Mouse (Mus musculus) kidney, postnatal 0 days (tissue): ENCODE data around the gene Xxylt1. TPM values are rescaled to one million over a fixed set of nuclear protein-coding genes. Genes with fewer than 3 reads are reported as not detected.

Experiments
- ATAC-seq: fragments of 200-750 bp; cut with Nextera tagmentation; replicated peaks from 2 replicates; pipeline ENCODE4 v1.8.0; 2017; ENCODE audit warnings: low read depth, moderate number of reproducible peaks, moderate TSS enrichment, moderate library complexity; ENCODE audit not compliant: low FRiP score
- DNase-seq: peaks from one replicate; pipeline ENCODE4 v3.0.0-alpha.2; 2016; ENCODE audit warnings: low spot score
- H3K27ac ChIP-seq: fragments of 300-500 bp; sonication (generic); 2 replicates; pipeline ENCODE4 v1.5.1; 2014; ENCODE audit warnings: mild to moderate bottlenecking
- H3K27me3 ChIP-seq: fragments of 300-500 bp; sonication (generic); 2 replicates; pipeline ENCODE4 v1.6.1; 2014; ENCODE audit warnings: low read length, mixed read lengths; ENCODE audit not compliant: insufficient read depth
- H3K36me3 ChIP-seq: fragments of 300-500 bp; sonication (generic); 2 replicates; pipeline ENCODE4 v1.6.1; 2014; ENCODE audit warnings: low read length, mixed read lengths; ENCODE audit not compliant: insufficient read depth
- H3K4me1 ChIP-seq: fragments of 300-500 bp; sonication (generic); replicated peaks from 2 replicates; pipeline ENCODE4 v1.6.1; 2014; ENCODE audit warnings: antibody characterized with exemption, low read length, mixed read lengths; ENCODE audit not compliant: insufficient read depth
- H3K4me2 ChIP-seq: fragments of 300-500 bp; sonication (generic); 2 replicates; pipeline ENCODE4 v1.6.1; 2014; ENCODE audit warnings: mild to moderate bottlenecking, low read length, moderate library complexity, mixed read lengths
- H3K4me3 ChIP-seq: fragments of 300-500 bp; sonication (generic); replicated peaks from 2 replicates; pipeline ENCODE4 v1.5.1; 2014; ENCODE audit warnings: low read depth, low read length
- H3K9ac ChIP-seq: fragments of 300-500 bp; sonication (generic); 2 replicates; pipeline ENCODE4 v1.6.1; 2014; ENCODE audit warnings: low read depth, low read length
- H3K9me3 ChIP-seq: fragments of 300-500 bp; sonication (generic); replicated peaks from 2 replicates; pipeline ENCODE4 v1.6.1; 2016; ENCODE audit warnings: low read length, inconsistent platforms, mixed read lengths
- CTCF ChIP-seq: IDR thresholded peaks from 2 replicates; pipeline ENCODE4 v1.5.1; 2016; ENCODE audit warnings: antibody characterized with exemption, low read depth, mild to moderate bottlenecking, moderate library complexity
- WGBS: fragments of 180-500 bp; shearing (Covaris S2); extraction: QIAGEN DNeasy Blood & Tissue Kit; methylation state at CpG from one replicate; pipeline ENCODE4 v1.1.7; 2014; 5-methylcytosine and 5-hydroxymethylcytosine counted together
- polyA plus RNA-seq: library from polyadenylated mRNA; unstranded; fragments of >200 nt; fragmentation: Nextera tagmentation; extraction: Ambion mirVana; gene quantifications from 2 replicates; pipeline ENCODE4 v1.2.1, GENCODE M21; 2015

The Xxylt1 gene
- polyA plus RNA-seq, 1 experiment from 2014 or later, result 20.0 TPM

DNA sequence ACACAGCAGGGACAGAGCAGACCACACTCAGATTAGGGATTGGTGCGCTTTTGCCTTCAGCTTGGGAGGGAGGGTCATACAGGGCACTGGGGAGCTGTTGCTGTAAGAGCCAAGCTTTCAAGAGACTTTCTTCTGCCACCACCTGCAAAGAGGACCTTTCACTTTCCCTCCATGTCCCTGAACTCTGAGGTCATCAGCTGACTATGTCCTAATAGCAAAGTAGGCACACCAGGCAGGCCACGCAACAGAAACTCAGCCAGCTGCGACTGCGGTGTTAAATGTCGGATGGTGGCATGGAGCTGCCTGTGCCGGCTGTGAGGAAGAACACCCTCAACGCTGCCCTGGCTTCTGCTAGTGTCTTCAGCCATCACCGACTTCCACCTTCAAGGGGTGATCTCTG lies 120.1 kb downstream of the Xxylt1 start:
- Histone ChIP-seq H3K4me2 (no peak overlapping the region), H3K27ac (no peak overlapping the region), H3K36me3 (no peaks in the 10 kb centered on the region), H3K4me1 (peaks cover 3% of the 10 kb centered on the region; the same call in 1 of the 2 replicates), H3K9ac (no peak overlapping the region), H3K27me3 (no peaks in the 10 kb centered on the region), H3K9me3 (no peaks in the 10 kb centered on the region), H3K4me3 (no peak overlapping the region)
- ATAC-seq (no peak), DNase-seq (no peak)
- no peak for TF ChIP-seq CTCF
- WGBS, result 64% methylated on average over 8 of the region's 8 CpGs

DNA sequence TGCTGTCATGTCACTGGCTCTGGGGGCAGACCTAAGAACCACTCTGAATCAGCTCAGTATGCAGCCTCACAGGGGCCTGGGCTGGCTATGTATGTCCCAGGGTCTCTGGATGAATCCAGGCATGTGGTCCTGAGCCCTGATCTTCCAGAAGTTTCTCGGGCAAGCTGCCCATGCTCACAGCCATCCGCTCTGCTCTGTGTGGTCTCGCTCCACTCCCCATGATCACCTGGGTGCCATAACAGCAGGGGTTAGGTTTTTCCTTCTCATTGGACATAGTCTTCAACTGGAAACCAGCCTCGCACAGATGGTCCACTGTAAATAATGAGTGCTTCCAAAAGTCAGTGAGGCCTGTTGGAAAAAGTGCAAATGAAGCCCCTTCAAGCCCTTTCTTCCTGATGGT lies 121.0 kb downstream of the Xxylt1 start:
- no peaks in the 10 kb centered on the region for H3K36me3 ChIP-seq
- 83% methylated on average over 4 of the region's 4 CpGs for WGBS
- H3K4me2 ChIP-seq, result no peak overlapping the region
- no peak for TF ChIP-seq CTCF
- H3K27ac ChIP-seq, result no peak overlapping the region
- DNase-seq (no peak), ATAC-seq (no peak)
- no peak overlapping the region for H3K9ac ChIP-seq
- H3K4me3 ChIP-seq, result no peak overlapping the region
- H3K9me3 ChIP-seq, result no peaks in the 10 kb centered on the region
- H3K4me1 ChIP-seq, result peaks cover 3% of the 10 kb centered on the region; the same call in 1 of the 2 replicates
- no peaks in the 10 kb centered on the region for H3K27me3 ChIP-seq

DNA sequence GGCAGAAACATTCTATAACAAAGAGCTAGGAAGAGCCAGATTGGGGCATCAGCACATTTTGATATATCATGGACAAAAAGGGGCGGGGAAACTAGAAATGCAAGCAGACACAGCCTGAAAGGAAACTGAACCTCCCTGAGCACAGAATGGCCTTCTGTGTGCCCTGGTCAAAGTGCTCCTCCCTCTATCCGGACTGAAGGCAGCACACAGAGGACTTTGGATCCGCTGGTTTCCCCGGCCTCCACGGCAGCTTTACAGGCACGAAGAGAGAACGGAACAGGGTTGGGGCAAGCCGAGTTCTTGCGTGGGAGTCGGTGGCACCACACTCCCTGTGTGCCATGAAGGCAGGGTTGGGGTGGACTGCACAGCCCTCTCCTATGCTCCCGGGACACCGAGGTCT lies 121.5 kb downstream of the Xxylt1 start:
- Histone ChIP-seq H3K27ac (no peak overlapping the region), H3K36me3 (no peaks in the 10 kb centered on the region), H3K9me3 (no peaks in the 10 kb centered on the region), H3K27me3 (no peaks in the 10 kb centered on the region), H3K4me2 (no peak overlapping the region), H3K9ac (no peak overlapping the region), H3K4me1 (peaks cover 3% of the 10 kb centered on the region; the same call in 1 of the 2 replicates), H3K4me3 (no peak overlapping the region)
- ATAC-seq, result peak; percentile 52
- WGBS, result 67% methylated on average over 12 of the region's 12 CpGs
- TF ChIP-seq CTCF, result no peak
- no peak for DNase-seq

DNA sequence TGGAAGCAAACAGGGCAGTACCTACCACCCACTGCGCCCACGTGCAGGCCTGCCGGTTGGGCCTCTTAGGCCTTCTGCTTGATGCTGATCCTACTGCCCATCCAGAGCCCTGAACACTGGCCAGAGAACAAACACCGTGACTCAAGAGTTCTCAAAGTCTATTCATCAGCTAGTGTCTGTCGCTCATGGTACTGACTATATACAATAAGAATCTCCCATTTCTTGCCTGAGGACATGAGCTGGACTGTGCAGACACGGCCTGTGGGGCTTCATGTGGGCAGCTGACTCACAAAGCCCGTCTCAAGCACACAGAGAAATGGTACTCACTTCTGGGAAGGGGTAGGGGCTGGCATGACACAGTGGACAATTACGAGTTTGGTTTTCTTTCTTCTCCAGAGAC lies 125.1 kb downstream of the Xxylt1 start:
- no peak overlapping the region for H3K4me3 ChIP-seq
- no peak overlapping the region for H3K4me2 ChIP-seq
- no peak for TF ChIP-seq CTCF
- H3K9ac ChIP-seq, result no peak overlapping the region
- DNase-seq (no peak), ATAC-seq (no peak)
- no peaks in the 10 kb centered on the region for H3K9me3 ChIP-seq
- no peaks in the 10 kb centered on the region for H3K27me3 ChIP-seq
- no peaks in the 10 kb centered on the region for H3K36me3 ChIP-seq
- peaks cover 3% of the 10 kb centered on the region; the same call in 1 of the 2 replicates for H3K4me1 ChIP-seq
- WGBS, result 90% methylated on average over 8 of the region's 8 CpGs
- H3K27ac ChIP-seq, result no peak overlapping the region

DNA sequence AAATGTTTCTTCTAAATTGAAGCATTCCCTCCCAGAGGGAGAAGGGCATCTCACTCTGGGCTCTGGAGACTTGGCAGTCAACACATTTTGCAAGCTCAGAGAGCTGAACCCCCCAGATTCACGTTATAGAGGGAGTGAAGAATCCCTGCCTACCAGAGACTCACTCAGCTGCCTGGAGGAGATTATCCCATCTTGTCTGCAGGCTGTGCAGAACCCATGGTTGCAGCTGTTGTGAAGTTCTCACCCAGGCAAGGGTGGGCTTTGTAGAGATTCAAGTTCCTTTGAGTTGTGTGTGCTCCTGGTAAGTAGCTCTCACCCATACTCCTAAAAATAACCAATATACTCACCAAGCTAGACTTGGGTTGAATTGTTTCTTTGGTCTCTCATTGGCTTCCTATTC lies 132.6 kb downstream of the Xxylt1 start:
- H3K27me3 ChIP-seq, result no peaks in the 10 kb centered on the region
- H3K9me3 ChIP-seq, result no peaks in the 10 kb centered on the region
- H3K9ac ChIP-seq, result no peak overlapping the region
- DNase-seq (no peak), ATAC-seq (no peak)
- H3K36me3 ChIP-seq, result no peaks in the 10 kb centered on the region
- no peak overlapping the region for H3K4me3 ChIP-seq
- no peak for TF ChIP-seq CTCF
- no peak overlapping the region for H3K4me2 ChIP-seq
- 62% methylated on average over 1 of the region's 1 CpGs for WGBS
- no peak overlapping the region for H3K27ac ChIP-seq
- H3K4me1 ChIP-seq, result no peaks in the 10 kb centered on the region

DNA sequence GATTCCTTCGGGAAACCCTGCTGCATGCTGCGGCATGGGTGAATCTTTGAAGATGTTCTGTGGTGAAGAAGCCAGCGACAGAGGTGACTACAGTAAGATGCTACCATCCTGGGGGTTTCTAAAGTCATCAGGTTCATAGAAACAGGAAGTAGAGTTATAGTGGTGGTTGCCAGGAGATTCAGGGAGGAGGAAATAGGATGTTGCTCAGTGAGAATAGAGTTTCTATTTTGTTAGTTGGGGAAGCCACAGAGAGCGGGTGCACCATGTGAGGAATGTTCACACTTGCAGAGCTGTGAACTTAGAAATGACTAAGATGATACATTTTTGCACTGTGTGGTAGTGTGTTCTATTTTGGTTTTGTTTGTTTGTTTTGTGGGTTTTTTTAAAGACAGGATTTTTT lies 133.0 kb downstream of the Xxylt1 start:
- WGBS, result 91% methylated on average over 4 of the region's 4 CpGs
- H3K36me3 ChIP-seq, result no peaks in the 10 kb centered on the region
- TF ChIP-seq CTCF, result no peak
- H3K27ac ChIP-seq, result no peak overlapping the region
- H3K4me3 ChIP-seq, result no peak overlapping the region
- H3K9ac ChIP-seq, result no peak overlapping the region
- ATAC-seq, result no peak
- H3K9me3 ChIP-seq, result no peaks in the 10 kb centered on the region
- H3K4me2 ChIP-seq, result no peak overlapping the region
- no peak for DNase-seq
- no peaks in the 10 kb centered on the region for H3K27me3 ChIP-seq
- no peaks in the 10 kb centered on the region for H3K4me1 ChIP-seq

DNA sequence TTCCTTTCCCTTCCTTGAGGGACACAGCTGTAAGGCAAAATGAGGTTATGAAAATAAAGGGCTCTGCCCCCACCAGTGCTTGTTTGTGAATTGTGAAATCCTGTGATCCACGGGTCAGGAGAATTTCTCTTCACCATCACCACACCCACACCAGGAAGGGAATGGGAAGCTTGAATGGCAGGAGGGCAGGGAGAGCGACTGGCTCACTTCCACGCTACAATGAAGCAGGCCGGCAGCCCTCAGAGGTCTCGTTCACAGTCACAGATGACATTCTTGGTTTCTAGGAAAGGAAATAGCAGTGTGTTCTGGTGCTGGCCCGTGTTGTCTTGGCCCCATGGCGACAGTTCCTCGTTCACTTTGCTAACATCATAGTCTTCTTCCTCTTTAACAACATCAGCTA lies 136.3 kb downstream of the Xxylt1 start:
- no peak overlapping the region for H3K4me3 ChIP-seq
- no peaks in the 10 kb centered on the region for H3K36me3 ChIP-seq
- ATAC-seq, result no peak
- no peaks in the 10 kb centered on the region for H3K27me3 ChIP-seq
- H3K4me2 ChIP-seq, result no peak overlapping the region
- no peak overlapping the region for H3K27ac ChIP-seq
- H3K9ac ChIP-seq, result no peak overlapping the region
- WGBS, result 50% methylated on average over 8 of the region's 8 CpGs
- no peaks in the 10 kb centered on the region for H3K4me1 ChIP-seq
- DNase-seq, result peak; percentile 61
- no peak for TF ChIP-seq CTCF
- no peaks in the 10 kb centered on the region for H3K9me3 ChIP-seq
